Mouse (Mus musculus) heart, postnatal 14 days (tissue): ENCODE data around the gene Tagln2. TPM values are rescaled to one million over a fixed set of nuclear protein-coding genes. Genes with fewer than 3 reads are reported as not detected.

ENCODE experiments used
- DNase-seq, 2 experiments: peaks; one replicate each; pipeline ENCODE4 v3.0.0; 2021 to 2022
- intact Hi-C: fragments of 180-260 bp; cut with DNase I; formaldehyde crosslinking; loops from one replicate; pipeline ENCODE4 v1.15.1; 2025
- total RNA-seq, 2 experiments: library from RNA; stranded (reverse); gene quantifications; 2 replicates each; pipeline ENCODE4 v1.2.3; 2021

Tagln2 gene
- total RNA-seq, 2 experiments from 2014 or later: 110 to 117 TPM

DNA sequence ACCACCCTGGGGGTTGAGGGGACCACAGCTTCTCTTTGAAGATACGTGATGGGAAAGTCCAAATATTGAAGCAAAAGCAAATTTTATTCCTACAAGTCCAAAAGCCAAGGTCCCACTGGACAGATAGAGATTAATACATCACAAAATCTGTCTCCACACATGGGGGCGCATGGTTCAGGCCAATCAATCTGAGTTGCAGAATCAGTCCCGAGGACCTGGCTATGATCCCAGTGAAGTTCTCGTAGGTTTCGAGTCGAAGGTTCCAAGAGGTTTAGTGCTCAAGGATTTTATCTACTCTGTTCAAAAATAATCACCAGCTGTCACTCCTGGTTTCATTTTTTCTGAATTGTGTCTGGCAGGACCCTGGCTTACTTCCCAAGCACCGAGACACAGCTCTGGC lies 51.2 kb downstream of the Tagln2 start:
- intact Hi-C loops: no loop called here
- no peak for DNase-seq

DNA sequence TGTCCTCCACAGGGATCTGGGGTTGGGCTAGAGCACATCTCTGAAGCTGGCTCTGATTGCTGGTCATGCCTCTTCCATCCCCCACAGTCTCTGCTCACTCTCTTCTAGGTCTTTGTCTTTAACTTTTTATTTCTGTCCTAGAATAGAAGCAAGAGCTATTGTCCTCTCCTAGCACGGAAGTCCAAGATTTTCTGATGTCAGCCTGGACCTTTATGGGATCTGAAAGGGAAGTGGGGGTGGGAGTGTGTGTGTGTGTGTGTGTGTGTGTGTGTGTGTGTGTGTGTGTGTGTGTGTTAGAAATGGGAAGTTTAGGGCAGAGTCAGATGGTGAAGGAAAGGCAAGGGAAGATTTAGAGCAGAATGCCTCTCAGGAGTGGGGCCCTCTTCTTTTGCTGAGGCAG lies 52.8 kb downstream of the Tagln2 start:
- intact Hi-C loops: loop anchor here (2.0 kb wide), 1 partner anchor 18 kb away; no protein-coding TSS in a partner anchor
- DNase-seq: peak in 1 of 2 experiments; percentile 26

DNA sequence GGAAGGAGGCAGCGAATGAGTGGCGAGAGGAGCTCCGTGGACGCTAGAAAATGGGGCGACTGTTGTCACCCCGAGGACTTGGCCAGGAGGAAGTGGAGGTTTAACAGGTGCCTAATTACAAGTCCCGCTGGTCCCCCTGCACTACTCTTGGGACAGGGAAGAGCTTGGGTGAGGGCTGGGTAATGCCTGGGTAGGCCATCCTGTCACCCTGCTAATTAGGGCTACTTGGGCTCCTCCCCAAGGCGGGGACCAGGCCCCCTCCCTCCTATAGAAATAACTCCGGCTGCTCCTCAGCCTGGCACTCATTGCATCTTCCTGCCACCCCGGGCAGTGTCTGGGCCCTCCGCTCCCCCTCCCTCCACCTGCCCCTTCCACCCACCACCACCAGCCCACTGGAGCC lies 55.8 kb downstream of the Tagln2 start, which contains the start of gene Vsig8:
TSS of gene Vsig8 (plus strand) at position 301 of the 400 bp plus-strand sequence.
- intact Hi-C loops: no loop called here
- no peak for DNase-seq

Other genes with a start within 250 kb of the Tagln2 start
- gene Atp1a4, start 241.6 kb upstream of the Tagln2 start, total RNA-seq: not detected
- gene Igsf8, start 238.4 kb upstream of the Tagln2 start, total RNA-seq: 10 to 100 TPM; 13.8 to 16.3 TPM
- gene Atp1a2, start 202.0 kb upstream of the Tagln2 start, total RNA-seq: 100 to 1,000 TPM; 448 to 458 TPM
- gene Kcnj9, start 170.7 kb upstream of the Tagln2 start, total RNA-seq: not detected
- under 1 TPM; 0.10 to 0.22 TPM for gene Kcnj10, start 158.8 kb upstream of the Tagln2 start, total RNA-seq
- 1 to 10 TPM; 6.4 to 7.1 TPM for gene Pigm, start 123.5 kb upstream of the Tagln2 start, total RNA-seq
- gene Slamf9, start 24.7 kb upstream of the Tagln2 start, total RNA-seq: 1 to 10 TPM in 1 of 2 experiments, under 1 TPM in 1; 0.98 to 1.1 TPM
- gene Igsf9, start 18.3 kb upstream of the Tagln2 start, total RNA-seq: under 1 TPM; 0.49 to 0.76 TPM
- gene Cfap45, start 20.8 kb downstream of the Tagln2 start, total RNA-seq: 1 to 10 TPM in 1 of 2 experiments, under 1 TPM in 1; 0.63 to 2.0 TPM
- gene Vsig8, start 55.9 kb downstream of the Tagln2 start, total RNA-seq: under 1 TPM in 1 of 2 experiments, not detected in 1; 0.15 TPM
- under 1 TPM in 1 of 2 experiments, not detected in 1; 0.17 TPM for gene Slamf8, start 90.5 kb downstream of the Tagln2 start, total RNA-seq
- gene Fcrl6, start 102.5 kb downstream of the Tagln2 start, total RNA-seq: not detected
- gene Dusp23, start 132.9 kb downstream of the Tagln2 start, total RNA-seq: 1 to 10 TPM; 7.4 to 9.3 TPM
- gene Crp, start 198.0 kb downstream of the Tagln2 start, total RNA-seq: not detected